Mouse (Mus musculus) T-helper 2 cell (primary cell): ENCODE results near the gene P2rx7.

Experiments used
- in situ Hi-C: fragments of 300-600 bp; cut with MboI, MseI; formaldehyde crosslinking; loops from one replicate; pipeline ENCODE4 v1.15.1; 2025; ENCODE audit warnings: high pct_unique_total_duplicates

The P2rx7 gene

GRCm38 (mm10) chr5:122643701-122644100 is at the start of gene P2rx7:
P2rx7 (plus strand) TSS chr5:122643911.
- in situ Hi-C loops = no loop called here

GRCm38 (mm10) chr5:122595470-122595869 is 48.2 kb upstream of the P2rx7 start:
- in situ Hi-C loops = no loop called here

GRCm38 (mm10) chr5:122602233-122602632 is 41.5 kb upstream of the P2rx7 start:
- in situ Hi-C loops = no loop called here

GRCm38 (mm10) chr5:122604894-122605293 is 38.8 kb upstream of the P2rx7 start:
- in situ Hi-C loops = no loop called here

GRCm38 (mm10) chr5:122611651-122612050 is 32.1 kb upstream of the P2rx7 start:
- in situ Hi-C loops = no loop called here

- in situ Hi-C loops = no loop called here
Observed at GRCm38 (mm10) chr5:122613908-122614732, 29.6 kb upstream of the P2rx7 start, which contains the start of gene Ift81. Ift81 (minus strand) TSS chr5:122614518.

- in situ Hi-C loops = no loop called here
Observed at GRCm38 (mm10) chr5:122617718-122618117, 26.0 kb upstream of the P2rx7 start.

- in situ Hi-C loops = no loop called here
Observed at GRCm38 (mm10) chr5:122619686-122620296, 23.9 kb upstream of the P2rx7 start.

- in situ Hi-C loops = no loop called here
Observed at GRCm38 (mm10) chr5:122621376-122621886, 22.3 kb upstream of the P2rx7 start.

GRCm38 (mm10) chr5:122622526-122622925 is 21.2 kb upstream of the P2rx7 start:
- in situ Hi-C loops = no loop called here

GRCm38 (mm10) chr5:122623861-122624260 is 19.9 kb upstream of the P2rx7 start:
- in situ Hi-C loops = no loop called here

- in situ Hi-C loops = no loop called here
Observed at GRCm38 (mm10) chr5:122624952-122625479, 18.7 kb upstream of the P2rx7 start.

- in situ Hi-C loops = no loop called here
Observed at GRCm38 (mm10) chr5:122625565-122626252, 18.0 kb upstream of the P2rx7 start.

- in situ Hi-C loops = no loop called here
Observed at GRCm38 (mm10) chr5:122627243-122627642, 16.5 kb upstream of the P2rx7 start.

- in situ Hi-C loops = loop anchor here (10.0 kb wide), 1 partner anchor 220 kb away; no protein-coding TSS in a partner anchor
Observed at GRCm38 (mm10) chr5:122635228-122635627, 8.5 kb upstream of the P2rx7 start.

- in situ Hi-C loops = loop anchor here (10.0 kb wide), 1 partner anchor 222 kb away; no protein-coding TSS in a partner anchor
Observed at GRCm38 (mm10) chr5:122636308-122636707, 7.4 kb upstream of the P2rx7 start.

GRCm38 (mm10) chr5:122636958-122637357 is 6.8 kb upstream of the P2rx7 start:
- in situ Hi-C loops = loop anchor here (10.0 kb wide), 1 partner anchor 222 kb away; no protein-coding TSS in a partner anchor

GRCm38 (mm10) chr5:122638296-122638695 is 5.4 kb upstream of the P2rx7 start:
- in situ Hi-C loops = loop anchor here (10.0 kb wide), 1 partner anchor 223 kb away; no protein-coding TSS in a partner anchor

- in situ Hi-C loops = loop anchor here (10.0 kb wide), 1 partner anchor 225 kb away; no protein-coding TSS in a partner anchor
Observed at GRCm38 (mm10) chr5:122639517-122639916, 4.2 kb upstream of the P2rx7 start.

GRCm38 (mm10) chr5:122639986-122640385 is 3.7 kb upstream of the P2rx7 start:
- in situ Hi-C loops = loop anchor here (10.0 kb wide), 1 partner anchor 225 kb away; no protein-coding TSS in a partner anchor

GRCm38 (mm10) chr5:122644111-122644607 is 448 bp downstream of the P2rx7 start:
- in situ Hi-C loops = no loop called here
